Mouse (Mus musculus) forebrain, embryonic 10.5 days (tissue): ENCODE results near the gene Asic3. TPM values are rescaled to one million over a fixed set of nuclear protein-coding genes. Genes with fewer than 3 reads are reported as not detected.

Experiments
- polyA plus RNA-seq: library from polyadenylated mRNA; unstranded; fragments of >200 nt; fragmentation: Nextera tagmentation; extraction: Ambion mirVana; gene quantifications from 2 replicates; pipeline ENCODE4 v1.2.1, GENCODE M21; 2016

Asic3 gene
- polyA plus RNA-seq, 1 experiment from 2014 or later: not detected

Other genes with a start within 250 kb of the Asic3 start
- 19.5 and 21.4 TPM in 2 replicates for gene Nupl2, start 248.4 kb upstream of the Asic3 start, polyA plus RNA-seq
- gene Kcnh2, start 61.8 kb upstream of the Asic3 start, polyA plus RNA-seq: 17.8 and 21.3 TPM in 2 replicates
- gene Nos3, start 48.6 kb upstream of the Asic3 start, polyA plus RNA-seq: 7.6 and 8.1 TPM in 2 replicates
- gene Atg9b, start 21.2 kb upstream of the Asic3 start, polyA plus RNA-seq: 0.99 and 1.3 TPM in 2 replicates
- 57.1 and 61.8 TPM in 2 replicates for gene Abcb8, start 19.7 kb upstream of the Asic3 start, polyA plus RNA-seq
- 42.7 and 48.9 TPM in 2 replicates for gene Cdk5, start 10.1 kb downstream of the Asic3 start, polyA plus RNA-seq
- gene Slc4a2, start 10.4 kb downstream of the Asic3 start, polyA plus RNA-seq: 32.8 and 33.6 TPM in 2 replicates
- 106 and 108 TPM in 2 replicates for gene Fastk, start 31.9 kb downstream of the Asic3 start, polyA plus RNA-seq
- gene Tmub1, start 34.5 kb downstream of the Asic3 start, polyA plus RNA-seq: 28.4 and 31.8 TPM in 2 replicates
- gene Agap3, start 38.8 kb downstream of the Asic3 start, polyA plus RNA-seq: 24.1 and 29.0 TPM in 2 replicates
- 0.09 and 0.21 TPM in 2 replicates for gene Gbx1, start 113.8 kb downstream of the Asic3 start, polyA plus RNA-seq
- gene Asb10, start 127.6 kb downstream of the Asic3 start, polyA plus RNA-seq: 0.09 and 0.15 TPM in 2 replicates
- gene 4931409K22Rik, start 143.4 kb downstream of the Asic3 start, polyA plus RNA-seq: 0.06 TPM in 1 of 2 replicates, not detected in the other
- gene Abcf2, start 164.1 kb downstream of the Asic3 start, polyA plus RNA-seq: 193 and 197 TPM in 2 replicates
- 15.1 and 16.0 TPM in 2 replicates for gene Chpf2, start 173.3 kb downstream of the Asic3 start, polyA plus RNA-seq
- gene Smarcd3, start 211.0 kb downstream of the Asic3 start, polyA plus RNA-seq: 34.7 and 39.7 TPM in 2 replicates